Mouse (Mus musculus) yolk sac, embryonic 10.5 days (tissue): ENCODE results near the gene Tgfb1.

ENCODE experiments used
- DNase-seq: peaks from one replicate; pipeline ENCODE4 v3.0.0-alpha.2; 2017; ENCODE audit warnings: low spot score

Gene Tgfb1

GRCm38 (mm10) chr7:25675405-25675804, 11.4 kb upstream of the Tgfb1 start:
- no peak for DNase-seq

GRCm38 (mm10) chr7:25676085-25676781, 10.6 kb upstream of the Tgfb1 start:
- no peak for DNase-seq

- DNase-seq: no peak
Measured at GRCm38 (mm10) chr7:25677013-25677412, 9.8 kb upstream of the Tgfb1 start.

GRCm38 (mm10) chr7:25679971-25680370, 6.8 kb upstream of the Tgfb1 start:
- DNase-seq: no peak

- DNase-seq: peak; percentile 96
Measured at GRCm38 (mm10) chr7:25680514-25681258, 6.1 kb upstream of the Tgfb1 start, which contains the start of gene B9d2. B9d2 (plus strand) TSS chr7:25680780.

- no peak for DNase-seq
Measured at GRCm38 (mm10) chr7:25681341-25682231, 5.2 kb upstream of the Tgfb1 start.

- no peak for DNase-seq
Measured at GRCm38 (mm10) chr7:25683474-25684180, 3.2 kb upstream of the Tgfb1 start.

- no peak for DNase-seq
Measured at GRCm38 (mm10) chr7:25684659-25685058, 2.1 kb upstream of the Tgfb1 start.

- DNase-seq: peak; percentile 5
Measured at GRCm38 (mm10) chr7:25685926-25686470, 804 bp upstream of the Tgfb1 start.

- DNase-seq: peak; percentile 18
Measured at GRCm38 (mm10) chr7:25687811-25688401, 1.1 kb downstream of the Tgfb1 start.

GRCm38 (mm10) chr7:25688810-25689586, 2.2 kb downstream of the Tgfb1 start:
- peak; percentile 79 for DNase-seq

GRCm38 (mm10) chr7:25689603-25690021, 2.8 kb downstream of the Tgfb1 start:
- peak; percentile 4 for DNase-seq

GRCm38 (mm10) chr7:25690051-25690450, 3.2 kb downstream of the Tgfb1 start:
- DNase-seq: no peak

- no peak for DNase-seq
Measured at GRCm38 (mm10) chr7:25694104-25694503, 7.3 kb downstream of the Tgfb1 start.

GRCm38 (mm10) chr7:25699851-25700250, 13.0 kb downstream of the Tgfb1 start:
- no peak for DNase-seq

- DNase-seq: no peak
Measured at GRCm38 (mm10) chr7:25700732-25701131, 13.9 kb downstream of the Tgfb1 start.

- DNase-seq: no peak
Measured at GRCm38 (mm10) chr7:25702350-25702749, 15.5 kb downstream of the Tgfb1 start.

- peak; percentile 52 for DNase-seq
Measured at GRCm38 (mm10) chr7:25703793-25704494, 17.1 kb downstream of the Tgfb1 start.

GRCm38 (mm10) chr7:25704716-25705364, 18.0 kb downstream of the Tgfb1 start:
- peak; percentile 78 for DNase-seq
